Mouse (Mus musculus): ENCODE results near the gene Mt3. TPM values are rescaled to one million over a fixed set of nuclear protein-coding genes. Genes with fewer than 3 reads are reported as not detected.

The Mt3 gene
- 1,000 to 10,000 TPM; 1,175 to 1,192 TPM for total RNA-seq (2021)
- long read RNA-seq, experiment 1, transcript Mt3-201 (3 exons, 536 nt): major isoform, 190 of 210 reads
- long read RNA-seq, experiment 1, transcript Mt3-203 (2 exons, 477 nt): minor isoform, 6 of 210 reads
- long read RNA-seq, experiment 1, partial matches to known transcripts: 1 of 210 reads
- long read RNA-seq, experiment 1, other reads (novel, unspliced or antisense): 13 of 210 reads
- long read RNA-seq, experiment 2, transcript Mt3-203 (2 exons, 477 nt): minor isoform, 7 of 292 reads
- long read RNA-seq, experiment 2, transcript Mt3-201 (3 exons, 536 nt): major isoform, 263 of 292 reads
- long read RNA-seq, experiment 2, transcript Mt3-202 (3 exons, 440 nt): minor isoform, 5 of 292 reads
- long read RNA-seq, experiment 2, partial matches to known transcripts: 2 of 292 reads
- long read RNA-seq, experiment 2, other reads (novel, unspliced or antisense): 15 of 292 reads

DNA sequence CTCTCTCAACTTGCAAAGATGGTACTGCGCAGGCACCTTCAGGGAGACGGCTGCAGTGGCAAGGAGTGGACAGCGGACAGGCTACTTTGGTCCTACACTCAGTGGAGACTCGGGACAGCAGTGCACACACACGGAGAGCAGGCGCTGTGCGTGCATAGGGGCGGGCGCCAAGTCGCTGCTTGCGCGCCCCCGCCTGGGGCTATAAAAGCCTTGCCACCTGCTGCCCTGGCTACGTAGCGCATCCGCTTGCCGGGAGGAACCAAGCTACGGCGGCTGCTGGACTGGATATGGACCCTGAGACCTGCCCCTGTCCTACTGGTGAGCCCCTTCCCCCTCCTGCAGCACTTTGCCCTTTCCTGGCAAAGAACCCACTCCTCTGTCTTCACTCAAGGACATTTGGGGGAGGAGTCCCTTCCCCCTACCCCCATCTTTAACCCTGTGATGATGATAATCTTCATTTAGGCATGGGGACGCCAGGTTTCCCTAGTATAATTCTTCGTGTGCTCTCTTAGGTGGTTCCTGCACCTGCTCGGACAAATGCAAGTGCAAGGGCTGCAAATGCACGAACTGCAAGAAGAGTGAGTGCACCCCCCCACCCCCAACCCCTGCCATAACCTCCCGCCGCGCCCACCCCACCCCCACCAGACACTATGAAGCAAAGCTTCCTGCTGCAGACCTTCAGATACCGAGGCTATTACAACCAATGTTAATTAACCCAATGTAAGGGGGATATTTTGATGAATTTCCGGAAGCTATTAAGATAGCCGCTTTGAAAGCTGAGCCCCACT lies at the start of gene Mt3:
Mt3 (plus strand) TSS at position 95 of the 788 bp plus-strand sequence.
- TF ChIP-seq CTCF (conservative IDR thresholded peaks at IDR 0.05): peak; percentile 58

DNA sequence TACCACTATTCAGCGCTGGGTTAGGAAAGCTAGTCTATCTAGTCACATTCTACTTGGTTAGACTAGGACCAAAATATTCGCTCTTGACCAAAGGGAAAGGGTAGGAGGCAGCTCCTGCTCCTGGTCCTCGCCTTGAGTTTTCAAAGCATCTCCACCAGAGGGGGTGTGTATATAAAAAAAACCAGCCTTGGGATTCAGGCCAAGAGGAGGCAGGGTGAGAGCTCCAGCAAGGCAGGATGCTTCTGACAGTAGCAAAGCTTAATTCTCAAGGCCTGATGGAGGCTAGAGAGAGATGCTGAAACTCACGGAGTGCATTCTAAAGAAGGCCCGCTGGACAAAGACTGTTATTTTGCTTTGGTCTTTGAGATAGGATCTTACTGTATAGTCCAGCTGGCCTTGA lies 48.3 kb upstream of the Mt3 start:
- peak; percentile 71 for TF ChIP-seq CTCF (conservative IDR thresholded peaks at IDR 0.05)
- Histone ChIP-seq H3K4me3 (no peak overlapping the region), H3K27ac (peak overlapping the region; percentile 40; the same call in 1 of the 2 replicates)
- peak; percentile 41 to 60 for DNase-seq (ENCODE audit: low spot score in 2 of 2)

More for the DNA sequence above, at the start of gene Mt3:
- H3K27ac ChIP-seq: peak within 1 kb of the TSS; percentile 100
- DNase-seq (ENCODE audit: low spot score in 2 of 2): peak; percentile 89 to 90
- peak within 1 kb of the TSS; percentile 89 for H3K4me3 ChIP-seq

DNA sequence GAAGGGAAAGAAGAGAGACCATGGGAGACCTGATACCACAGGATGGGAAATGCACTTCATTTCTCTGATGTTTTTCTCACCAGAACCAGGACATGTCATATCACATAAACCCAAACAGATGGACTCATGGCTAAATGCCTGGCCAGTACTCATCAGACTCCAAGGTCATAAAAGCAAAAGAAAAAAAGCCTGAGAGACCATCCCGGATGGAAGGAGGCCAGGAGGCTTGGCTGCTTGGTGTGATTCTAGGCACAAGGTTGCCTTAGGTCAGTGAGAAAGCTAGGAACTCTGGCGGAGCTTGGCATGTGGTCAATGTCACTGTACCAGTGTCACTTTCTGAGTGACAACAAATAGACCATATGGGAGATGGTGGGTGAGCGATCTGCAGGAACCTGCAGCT lies 44.5 kb upstream of the Mt3 start:
- TF ChIP-seq CTCF (conservative IDR thresholded peaks at IDR 0.05): no peak
- no peak overlapping the region for H3K4me3 ChIP-seq
- no peak overlapping the region for H3K27ac ChIP-seq
- no peak for DNase-seq (ENCODE audit: low spot score in 2 of 2)

DNA sequence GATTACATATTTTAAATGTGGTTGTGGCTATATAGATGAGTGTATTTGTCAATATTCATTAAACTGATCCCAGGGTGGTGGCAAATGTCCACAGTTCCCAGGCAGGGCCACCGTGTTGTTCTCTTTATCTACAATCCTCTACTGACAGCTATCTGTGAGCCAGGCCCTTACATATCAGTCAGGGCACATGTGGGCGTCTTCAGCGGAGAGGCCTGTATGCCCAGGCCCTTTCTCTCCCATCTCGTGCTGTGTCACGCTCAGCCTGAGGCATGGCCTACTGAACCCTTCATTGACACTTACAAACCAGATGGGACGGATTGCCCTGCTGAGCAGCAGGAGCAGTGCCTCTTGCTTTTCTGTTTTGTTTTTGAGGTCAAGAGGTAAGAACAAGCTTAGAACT lies 43.0 kb upstream of the Mt3 start:
- DNase-seq (ENCODE audit: low spot score in 2 of 2): no peak
- H3K27ac ChIP-seq: no peak overlapping the region
- no peak overlapping the region for H3K4me3 ChIP-seq
- no peak for TF ChIP-seq CTCF (conservative IDR thresholded peaks at IDR 0.05)

DNA sequence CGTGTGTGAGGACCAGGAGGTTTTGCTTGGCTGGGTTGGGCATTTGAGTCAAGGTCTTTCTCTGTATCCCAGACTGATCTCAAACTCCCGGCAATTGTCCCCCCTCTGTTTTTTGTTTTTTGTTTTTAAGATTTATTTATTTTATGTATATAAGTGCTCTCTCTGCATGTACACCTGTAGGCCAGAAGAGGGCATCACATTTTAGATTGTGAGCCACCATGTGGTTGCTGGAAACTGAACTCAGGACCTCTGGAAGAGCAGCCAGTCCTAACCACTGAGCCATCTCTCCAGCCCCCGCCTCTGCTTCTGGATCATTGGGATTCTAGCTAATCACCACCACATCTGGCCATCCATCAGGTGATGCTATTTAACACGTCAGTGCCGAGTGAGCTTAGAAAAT lies 42.6 kb upstream of the Mt3 start:
- Histone ChIP-seq H3K4me3 (no peak overlapping the region), H3K27ac (no peak overlapping the region)
- no peak for DNase-seq (ENCODE audit: low spot score in 2 of 2)
- peak; percentile 60 for TF ChIP-seq CTCF (conservative IDR thresholded peaks at IDR 0.05)

DNA sequence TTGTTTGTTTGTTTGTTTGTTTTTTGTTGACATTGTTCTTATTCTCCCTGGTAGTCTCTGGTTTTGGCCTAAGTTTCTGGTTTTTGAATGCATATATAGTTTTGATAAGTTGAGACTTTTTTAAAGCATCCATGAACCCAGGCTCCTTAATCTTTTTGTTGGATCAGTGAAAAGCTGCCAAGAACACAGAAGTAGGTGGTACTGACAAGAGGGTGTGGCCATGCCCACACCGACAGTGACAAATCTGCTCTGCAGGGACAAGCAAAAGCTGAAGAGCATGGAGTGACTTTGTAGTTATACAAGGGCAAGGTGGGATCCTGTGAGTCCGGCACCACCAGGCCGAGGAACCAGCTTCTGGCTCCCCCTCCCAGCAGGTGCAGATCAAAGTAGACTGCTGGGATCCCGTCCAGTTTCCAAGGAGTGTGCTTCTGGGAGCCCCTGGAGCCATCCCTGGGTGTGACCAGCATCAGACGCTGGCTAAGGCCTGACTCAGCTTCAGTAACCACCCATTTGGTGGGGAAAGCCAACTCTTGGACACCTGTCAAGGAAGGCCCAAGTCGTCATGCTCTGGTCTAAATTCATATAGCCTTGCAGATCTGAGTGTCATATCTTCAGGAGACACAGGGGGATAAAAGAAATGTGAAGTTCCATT lies 41.8 kb upstream of the Mt3 start:
- Histone ChIP-seq H3K27ac (no peak overlapping the region), H3K4me3 (no peak overlapping the region)
- no peak for DNase-seq (ENCODE audit: low spot score in 2 of 2)
- no peak for TF ChIP-seq CTCF (conservative IDR thresholded peaks at IDR 0.05)

DNA sequence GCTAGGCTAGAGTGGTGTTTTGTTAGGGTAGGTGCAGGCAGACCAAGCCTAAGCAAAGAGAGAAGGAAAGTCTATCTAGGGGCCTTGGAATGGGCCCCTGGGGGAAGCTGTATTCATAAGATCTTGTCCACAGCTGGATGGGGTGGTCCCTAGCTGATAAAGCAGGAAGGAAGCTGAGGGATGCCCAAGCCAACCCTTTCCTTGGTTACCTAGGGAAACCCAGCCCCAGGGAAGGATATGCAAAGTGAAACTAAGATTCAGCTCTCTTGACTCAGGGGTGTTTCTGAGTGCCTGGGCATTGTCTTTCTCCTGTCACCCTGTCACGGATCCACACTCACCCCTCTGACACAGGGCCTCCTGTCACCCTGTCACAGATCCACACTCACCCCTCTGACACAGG lies 39.0 kb upstream of the Mt3 start:
- Histone ChIP-seq H3K4me3 (no peak overlapping the region), H3K27ac (no peak overlapping the region)
- no peak for TF ChIP-seq CTCF (conservative IDR thresholded peaks at IDR 0.05)
- DNase-seq (ENCODE audit: low spot score in 2 of 2): no peak

DNA sequence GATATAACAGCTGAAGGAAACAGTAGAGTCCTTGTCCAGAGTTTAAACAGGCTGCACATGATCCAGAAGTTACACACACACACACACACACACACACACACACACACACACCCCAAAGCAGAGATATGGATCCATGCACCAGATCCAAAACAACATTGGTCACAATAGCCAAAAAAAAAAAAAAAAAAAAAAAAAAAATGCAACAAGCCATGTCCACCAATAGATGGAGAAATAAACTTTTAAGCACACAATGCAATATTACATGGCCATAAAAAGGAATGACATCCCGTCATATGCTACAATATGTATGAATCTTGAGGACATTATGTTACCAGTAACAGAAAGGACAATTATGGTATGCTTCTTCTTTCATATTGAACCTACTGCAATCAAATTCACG lies 38.4 kb upstream of the Mt3 start:
- no peak overlapping the region for H3K27ac ChIP-seq
- no peak overlapping the region for H3K4me3 ChIP-seq
- no peak for TF ChIP-seq CTCF (conservative IDR thresholded peaks at IDR 0.05)
- DNase-seq (ENCODE audit: low spot score in 2 of 2): no peak

DNA sequence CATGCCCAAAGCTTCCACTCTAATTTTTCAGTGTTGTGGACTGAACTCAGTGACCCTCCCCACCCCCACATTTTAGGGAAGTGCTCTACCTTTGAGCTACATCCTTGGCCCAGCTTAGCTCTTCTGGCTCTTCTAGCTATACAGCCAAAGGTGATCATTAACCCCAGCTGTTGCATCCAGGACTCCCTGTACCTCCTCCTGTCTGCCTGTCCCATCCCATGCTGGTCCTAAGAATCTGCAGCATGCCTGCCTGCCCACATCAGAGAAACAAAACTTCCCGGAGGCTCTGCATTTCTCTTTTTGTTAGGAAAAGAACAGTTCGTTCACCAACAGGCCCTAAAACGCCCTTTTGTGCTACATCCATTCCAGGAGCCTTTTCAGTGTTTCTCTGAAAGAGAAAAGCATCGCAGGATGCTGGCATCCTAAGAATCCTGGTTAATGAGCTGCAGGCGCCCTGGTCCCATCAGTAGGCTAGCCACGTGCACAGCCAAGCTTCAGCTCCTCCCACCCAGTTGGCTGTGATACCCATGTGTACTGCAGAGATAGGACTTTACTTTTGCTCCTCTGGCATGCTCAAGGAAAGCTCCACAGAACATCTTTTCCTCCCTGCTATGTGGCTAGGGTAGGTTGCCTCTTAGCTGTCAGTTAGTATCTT lies 33.5 kb upstream of the Mt3 start:
- Histone ChIP-seq H3K27ac (peak overlapping the region; percentile 93), H3K4me3 (no peak overlapping the region; the same call in 1 of the 2 replicates)
- TF ChIP-seq CTCF (conservative IDR thresholded peaks at IDR 0.05): no peak
- peak; percentile 57 to 86 for DNase-seq (ENCODE audit: low spot score in 2 of 2)

DNA sequence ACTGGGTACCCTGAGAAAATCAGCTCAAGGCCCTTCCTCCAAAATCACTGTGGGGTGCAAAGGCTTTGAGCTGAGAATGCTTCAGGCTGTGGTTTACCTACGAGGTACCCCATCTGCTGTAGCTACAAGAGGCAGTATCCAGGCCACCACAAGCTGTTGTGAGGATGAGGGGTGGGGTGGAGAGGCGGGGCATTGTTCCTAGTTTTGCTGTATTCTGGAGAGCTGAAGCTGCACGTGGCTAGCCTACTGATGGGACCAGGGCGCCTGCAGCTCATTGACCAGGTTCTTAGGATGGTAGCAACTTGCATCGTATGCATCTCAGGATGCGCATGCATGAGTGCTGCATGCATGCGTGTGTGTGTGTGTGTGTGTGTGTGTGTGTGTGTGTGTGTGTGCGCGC lies 30.8 kb upstream of the Mt3 start:
- H3K27ac ChIP-seq: peak overlapping the region; percentile 93
- no peak overlapping the region for H3K4me3 ChIP-seq
- DNase-seq (ENCODE audit: low spot score in 2 of 2): peak in 1 of 2 experiments; percentile 27
- TF ChIP-seq CTCF (conservative IDR thresholded peaks at IDR 0.05): no peak

DNA sequence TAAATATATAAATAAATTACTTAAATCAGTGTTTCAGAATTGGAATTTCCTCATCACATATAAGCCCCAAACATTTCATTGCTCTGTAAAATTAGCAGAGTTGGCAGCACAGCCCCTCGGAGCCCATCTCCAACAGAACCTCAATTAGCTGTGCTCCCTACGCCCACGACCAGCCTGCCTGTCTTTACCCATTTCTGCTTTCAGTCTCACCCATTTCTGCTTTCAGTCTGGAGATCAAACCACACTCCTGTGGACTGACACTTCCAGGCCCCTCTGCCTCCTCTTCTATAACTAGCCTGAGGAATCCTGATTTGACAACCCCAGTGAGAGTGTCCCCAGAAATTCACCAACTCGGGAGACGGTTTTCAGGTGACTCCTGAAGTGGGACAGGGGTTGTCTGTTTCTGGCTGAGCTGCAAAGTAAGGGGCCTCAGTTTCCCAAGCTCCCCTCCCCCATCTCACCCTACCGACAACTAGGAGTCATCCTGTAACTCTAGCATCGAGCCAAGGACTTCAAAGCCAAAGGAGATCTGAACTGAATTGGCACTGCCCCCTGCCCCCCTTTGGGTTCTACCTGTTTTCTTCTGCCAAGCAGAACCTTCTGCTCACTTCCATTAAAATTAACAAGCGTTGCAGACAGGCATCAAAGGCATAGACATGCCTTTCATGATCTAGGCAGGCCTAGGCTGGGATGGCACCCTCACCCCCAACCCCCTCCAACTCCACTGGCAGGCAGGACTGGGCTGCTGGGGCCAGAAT lies 29.5 kb upstream of the Mt3 start:
- TF ChIP-seq CTCF (conservative IDR thresholded peaks at IDR 0.05): no peak
- Histone ChIP-seq H3K27ac (peak overlapping the region; percentile 93), H3K4me3 (no peak overlapping the region)
- DNase-seq (ENCODE audit: low spot score in 2 of 2): peak; percentile 56 to 64

DNA sequence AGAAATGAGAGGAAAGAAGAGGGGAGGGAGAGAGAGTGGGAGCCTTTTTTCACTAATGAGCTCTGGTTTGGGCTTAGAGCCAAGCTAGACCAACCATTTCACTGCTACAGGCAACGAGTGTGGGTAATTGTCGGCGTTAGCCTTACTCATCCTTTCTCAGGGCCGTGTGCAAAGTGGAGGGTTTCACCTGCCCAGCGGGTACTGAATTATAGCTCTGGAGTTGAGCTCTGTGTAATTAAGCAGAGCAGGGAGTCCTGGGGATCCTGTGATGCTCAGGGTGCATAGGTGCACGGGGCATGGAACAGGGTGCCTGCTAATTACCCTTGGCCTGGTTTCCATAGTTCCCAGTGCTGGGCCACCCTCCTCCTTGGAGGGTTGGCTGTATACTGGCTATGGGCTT lies 24.7 kb upstream of the Mt3 start:
- no peak overlapping the region for H3K4me3 ChIP-seq
- DNase-seq (ENCODE audit: low spot score in 2 of 2): no peak
- peak overlapping the region; percentile 4; the same call in 1 of the 2 replicates for H3K27ac ChIP-seq
- TF ChIP-seq CTCF (conservative IDR thresholded peaks at IDR 0.05): no peak
